Mouse (Mus musculus): ENCODE measurements around the gene Lrig2. TPM values are rescaled to one million over a fixed set of nuclear protein-coding genes. Genes with fewer than 3 reads are reported as not detected.

Lrig2 gene
- polyA plus RNA-seq, 1 experiment from 2014 or later = 12.7 TPM

- H3K36me3 ChIP-seq (ENCODE audit: control insufficient read depth, insufficient read depth, low read length) = no peaks in the 10 kb centered on the region
- H3K4me3 ChIP-seq (ENCODE audit: low read depth, low read length) = no peak overlapping the region
- ATAC-seq (replicated peaks; ENCODE audit: insufficient number of reproducible peaks, low FRiP score, low TSS enrichment) = no peak
- H3K27me3 ChIP-seq (ENCODE audit: control insufficient read depth, insufficient read depth, low read length) = no peaks in the 10 kb centered on the region
- H3K4me1 ChIP-seq (ENCODE audit: control insufficient read depth, insufficient read depth, low read length) = peaks cover 6% of the 10 kb centered on the region
- WGBS (ENCODE audit: insufficient replicate concordance) = 61% methylated on average over 9 of the region's 9 CpGs
- H3K9ac ChIP-seq (ENCODE audit: low read depth, low read length) = no peak overlapping the region
- no peak overlapping the region for H3K27ac ChIP-seq (ENCODE audit: low read depth, low read length)
- no peak overlapping the region for H3K4me2 ChIP-seq
- no peaks in the 10 kb centered on the region for H3K9me3 ChIP-seq (replicated peaks; ENCODE audit: control insufficient read depth, low read length)
Observed at GRCm38 (mm10) chr3:104540480-104541138, 28.9 kb upstream of the Lrig2 start.

- H3K4me2 ChIP-seq = no peak overlapping the region
- 77% methylated on average over 1 of the region's 1 CpGs for WGBS (ENCODE audit: insufficient replicate concordance)
- no peaks in the 10 kb centered on the region for H3K4me1 ChIP-seq (ENCODE audit: control insufficient read depth, insufficient read depth, low read length)
- H3K36me3 ChIP-seq (ENCODE audit: control insufficient read depth, insufficient read depth, low read length) = no peaks in the 10 kb centered on the region
- ATAC-seq (replicated peaks; ENCODE audit: insufficient number of reproducible peaks, low FRiP score, low TSS enrichment) = no peak
- H3K27ac ChIP-seq (ENCODE audit: low read depth, low read length) = no peak overlapping the region
- no peak overlapping the region for H3K4me3 ChIP-seq (ENCODE audit: low read depth, low read length)
- H3K9ac ChIP-seq (ENCODE audit: low read depth, low read length) = no peak overlapping the region
- no peaks in the 10 kb centered on the region for H3K9me3 ChIP-seq (replicated peaks; ENCODE audit: control insufficient read depth, low read length)
- no peaks in the 10 kb centered on the region for H3K27me3 ChIP-seq (ENCODE audit: control insufficient read depth, insufficient read depth, low read length)
Observed at GRCm38 (mm10) chr3:104533223-104533622, 21.5 kb upstream of the Lrig2 start.

- WGBS (ENCODE audit: insufficient replicate concordance) = 71% methylated on average over 4 of the region's 4 CpGs
- no peaks in the 10 kb centered on the region for H3K4me1 ChIP-seq (ENCODE audit: control insufficient read depth, insufficient read depth, low read length)
- no peaks in the 10 kb centered on the region for H3K36me3 ChIP-seq (ENCODE audit: control insufficient read depth, insufficient read depth, low read length)
Observed at GRCm38 (mm10) chr3:104526115-104526882, 14.6 kb upstream of the Lrig2 start.

GRCm38 (mm10) chr3:104525516-104525915, 13.8 kb upstream of the Lrig2 start:
- Histone ChIP-seq H3K4me2 (no peak overlapping the region), H3K27me3 (ENCODE audit: control insufficient read depth, insufficient read depth, low read length) (no peaks in the 10 kb centered on the region), H3K4me3 (ENCODE audit: low read depth, low read length) (no peak overlapping the region), H3K36me3 (ENCODE audit: control insufficient read depth, insufficient read depth, low read length) (no peaks in the 10 kb centered on the region), H3K9me3 (replicated peaks; ENCODE audit: control insufficient read depth, low read length) (no peaks in the 10 kb centered on the region), H3K4me1 (ENCODE audit: control insufficient read depth, insufficient read depth, low read length) (no peaks in the 10 kb centered on the region), H3K27ac (ENCODE audit: low read depth, low read length) (no peak overlapping the region), H3K9ac (ENCODE audit: low read depth, low read length) (no peak overlapping the region)
- ATAC-seq (replicated peaks; ENCODE audit: insufficient number of reproducible peaks, low FRiP score, low TSS enrichment) = no peak
- 40% methylated on average over 2 of the region's 2 CpGs for WGBS (ENCODE audit: insufficient replicate concordance)

More at GRCm38 (mm10) chr3:104526115-104526882, 14.6 kb upstream of the Lrig2 start:
- ATAC-seq (replicated peaks; ENCODE audit: insufficient number of reproducible peaks, low FRiP score, low TSS enrichment) = no peak
- Histone ChIP-seq H3K4me3 (ENCODE audit: low read depth, low read length) (no peak overlapping the region), H3K4me2 (no peak overlapping the region), H3K9me3 (replicated peaks; ENCODE audit: control insufficient read depth, low read length) (no peaks in the 10 kb centered on the region), H3K9ac (ENCODE audit: low read depth, low read length) (no peak overlapping the region), H3K27me3 (ENCODE audit: control insufficient read depth, insufficient read depth, low read length) (no peaks in the 10 kb centered on the region), H3K27ac (ENCODE audit: low read depth, low read length) (no peak overlapping the region)

- Histone ChIP-seq H3K4me2 (no peak overlapping the region), H3K9me3 (replicated peaks; ENCODE audit: control insufficient read depth, low read length) (no peaks in the 10 kb centered on the region), H3K36me3 (ENCODE audit: control insufficient read depth, insufficient read depth, low read length) (no peaks in the 10 kb centered on the region), H3K27ac (ENCODE audit: low read depth, low read length) (no peak overlapping the region), H3K4me3 (ENCODE audit: low read depth, low read length) (no peak overlapping the region), H3K4me1 (ENCODE audit: control insufficient read depth, insufficient read depth, low read length) (no peaks in the 10 kb centered on the region), H3K9ac (ENCODE audit: low read depth, low read length) (no peak overlapping the region), H3K27me3 (ENCODE audit: control insufficient read depth, insufficient read depth, low read length) (no peaks in the 10 kb centered on the region)
- no peak for ATAC-seq (replicated peaks; ENCODE audit: insufficient number of reproducible peaks, low FRiP score, low TSS enrichment)
- WGBS (ENCODE audit: insufficient replicate concordance) = 52% methylated on average over 1 of the region's 1 CpGs
Observed at GRCm38 (mm10) chr3:104525029-104525428, 13.3 kb upstream of the Lrig2 start.

DNA sequence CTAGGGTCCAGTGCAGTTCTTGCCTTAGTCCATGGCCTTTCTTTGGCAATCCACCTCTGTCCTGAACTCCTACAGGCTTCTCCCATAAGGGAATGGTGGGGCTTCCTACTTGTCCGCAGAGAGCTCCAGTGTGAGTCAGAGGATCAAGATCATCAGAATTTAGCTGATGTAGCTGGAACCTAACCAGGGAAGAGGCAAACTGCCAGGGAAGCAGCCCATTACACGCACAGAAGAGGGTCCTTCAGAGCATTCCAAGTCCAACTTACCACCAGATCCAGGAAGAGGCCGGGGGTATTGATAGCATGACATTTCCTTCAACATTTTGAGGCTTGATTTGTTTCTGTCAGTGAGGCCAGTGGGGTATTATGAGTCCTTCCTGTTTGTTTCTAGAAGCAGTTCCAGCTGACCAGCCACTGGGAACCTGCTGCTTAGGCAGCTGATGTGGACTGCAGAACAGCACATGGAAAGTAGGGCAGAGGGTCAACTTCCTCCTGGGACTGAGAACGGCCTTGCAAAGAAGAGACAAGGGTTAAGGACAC, 11.7 kb upstream of the Lrig2 start:
- Histone ChIP-seq H3K4me3 (ENCODE audit: low read depth, low read length) (no peak overlapping the region), H3K36me3 (ENCODE audit: control insufficient read depth, insufficient read depth, low read length) (no peaks in the 10 kb centered on the region), H3K4me2 (no peak overlapping the region), H3K4me1 (ENCODE audit: control insufficient read depth, insufficient read depth, low read length) (no peaks in the 10 kb centered on the region), H3K9ac (ENCODE audit: low read depth, low read length) (no peak overlapping the region), H3K27ac (ENCODE audit: low read depth, low read length) (no peak overlapping the region), H3K9me3 (replicated peaks; ENCODE audit: control insufficient read depth, low read length) (no peaks in the 10 kb centered on the region), H3K27me3 (ENCODE audit: control insufficient read depth, insufficient read depth, low read length) (no peaks in the 10 kb centered on the region)
- ATAC-seq (replicated peaks; ENCODE audit: insufficient number of reproducible peaks, low FRiP score, low TSS enrichment) = no peak
- WGBS (ENCODE audit: insufficient replicate concordance) = 61% methylated on average over 4 of the region's 4 CpGs

- Histone ChIP-seq H3K4me1 (ENCODE audit: control insufficient read depth, insufficient read depth, low read length) (no peaks in the 10 kb centered on the region), H3K27ac (ENCODE audit: low read depth, low read length) (no peak overlapping the region), H3K4me2 (no peak overlapping the region), H3K27me3 (ENCODE audit: control insufficient read depth, insufficient read depth, low read length) (no peaks in the 10 kb centered on the region), H3K9me3 (replicated peaks; ENCODE audit: control insufficient read depth, low read length) (no peaks in the 10 kb centered on the region), H3K36me3 (ENCODE audit: control insufficient read depth, insufficient read depth, low read length) (no peaks in the 10 kb centered on the region), H3K9ac (ENCODE audit: low read depth, low read length) (no peak overlapping the region), H3K4me3 (ENCODE audit: low read depth, low read length) (no peak overlapping the region)
- ATAC-seq (replicated peaks; ENCODE audit: insufficient number of reproducible peaks, low FRiP score, low TSS enrichment) = no peak
- 62% methylated on average over 3 of the region's 3 CpGs for WGBS (ENCODE audit: insufficient replicate concordance)
Observed at GRCm38 (mm10) chr3:104521341-104521924, 9.7 kb upstream of the Lrig2 start.

GRCm38 (mm10) chr3:104520471-104520870, 8.8 kb upstream of the Lrig2 start:
- WGBS (ENCODE audit: insufficient replicate concordance) = 52% methylated on average over 3 of the region's 3 CpGs
- Histone ChIP-seq H3K27me3 (ENCODE audit: control insufficient read depth, insufficient read depth, low read length) (no peaks in the 10 kb centered on the region), H3K27ac (ENCODE audit: low read depth, low read length) (no peak overlapping the region), H3K4me1 (ENCODE audit: control insufficient read depth, insufficient read depth, low read length) (no peaks in the 10 kb centered on the region), H3K4me2 (no peak overlapping the region), H3K9me3 (replicated peaks; ENCODE audit: control insufficient read depth, low read length) (no peaks in the 10 kb centered on the region), H3K9ac (ENCODE audit: low read depth, low read length) (no peak overlapping the region), H3K36me3 (ENCODE audit: control insufficient read depth, insufficient read depth, low read length) (no peaks in the 10 kb centered on the region), H3K4me3 (ENCODE audit: low read depth, low read length) (no peak overlapping the region)
- no peak for ATAC-seq (replicated peaks; ENCODE audit: insufficient number of reproducible peaks, low FRiP score, low TSS enrichment)

Data from heart, embryonic 11.5 days (tissue).